Mouse (Mus musculus) embryo, embryonic 10.5 days (tissue): ENCODE measurements around the gene Rasal2.

Experiments used
- DNase-seq: peaks from one replicate; pipeline ENCODE4 v3.0.0-alpha.2; 2015; ENCODE audit warnings: low spot score

Rasal2 gene

GRCm38 (mm10) chr1:157141014-157141413 is 271.4 kb downstream of the Rasal2 start:
- DNase-seq = no peak

- no peak for DNase-seq
These were observed 274.5 kb downstream of the Rasal2 start for GRCm38 (mm10) chr1:157137854-157138241.

GRCm38 (mm10) chr1:157137132-157137853 is 275.1 kb downstream of the Rasal2 start:
- no peak for DNase-seq

- no peak for DNase-seq
These were observed 284.2 kb downstream of the Rasal2 start for GRCm38 (mm10) chr1:157128219-157128618.

- DNase-seq = no peak
These were observed 288.6 kb downstream of the Rasal2 start for GRCm38 (mm10) chr1:157123836-157124235.

- DNase-seq = no peak
These were observed 293.2 kb downstream of the Rasal2 start for GRCm38 (mm10) chr1:157119168-157119567.

- DNase-seq = no peak
These were observed 295.0 kb downstream of the Rasal2 start for GRCm38 (mm10) chr1:157117440-157117839.

- DNase-seq = no peak
These were observed 297.9 kb downstream of the Rasal2 start for GRCm38 (mm10) chr1:157114492-157114891.

- no peak for DNase-seq
These were observed 302.0 kb downstream of the Rasal2 start for GRCm38 (mm10) chr1:157110287-157110835.

GRCm38 (mm10) chr1:157108580-157108979 is 303.8 kb downstream of the Rasal2 start, which contains the start of gene Tex35:
TSS of gene Tex35 (minus strand) at chr1:157108680.
- no peak for DNase-seq

- DNase-seq = peak; percentile 72
These were observed 311.1 kb downstream of the Rasal2 start for GRCm38 (mm10) chr1:157101122-157101865.

- DNase-seq = no peak
These were observed 316.9 kb downstream of the Rasal2 start for GRCm38 (mm10) chr1:157095534-157095933.

- no peak for DNase-seq
These were observed 319.8 kb downstream of the Rasal2 start for GRCm38 (mm10) chr1:157092622-157093021.

- DNase-seq = no peak
These were observed 320.3 kb downstream of the Rasal2 start for GRCm38 (mm10) chr1:157092140-157092539.

GRCm38 (mm10) chr1:157090835-157091234 is 321.6 kb downstream of the Rasal2 start:
- DNase-seq = no peak

GRCm38 (mm10) chr1:157086097-157086994 is 326.0 kb downstream of the Rasal2 start:
- DNase-seq = peak; percentile 92
